Mouse (Mus musculus) C2C12 (cell line): ENCODE results near the gene Cerk.

Source experiments
- CEBPB ChIP-seq: IDR thresholded peaks from one replicate; pipeline ENCODE4 v1.6.1; 2011; ENCODE audit warnings: low read depth, mild to moderate bottlenecking, control low read depth, moderate library complexity
- CTCF ChIP-seq: IDR thresholded peaks from one replicate; pipeline ENCODE4 v1.5.1; 2011; ENCODE audit not compliant: control insufficient read depth, insufficient read depth, insufficient read length
- FOSL1 ChIP-seq: IDR thresholded peaks from one replicate; pipeline ENCODE4 v1.8.0; 2011; ENCODE audit warnings: mild to moderate bottlenecking, low read length; ENCODE audit not compliant: poor library complexity, insufficient read depth, severe bottlenecking
- MAX ChIP-seq: IDR thresholded peaks from one replicate; pipeline ENCODE4 v1.6.1; 2011; ENCODE audit warnings: mild to moderate bottlenecking, control low read depth
- MYOD1 ChIP-seq: IDR thresholded peaks from one replicate; pipeline ENCODE4 v1.6.1; 2011; ENCODE audit warnings: low read depth; ENCODE audit not compliant: control insufficient read depth, insufficient read length
- MYOG ChIP-seq: IDR thresholded peaks from one replicate; pipeline ENCODE4 v1.6.1; 2011; ENCODE audit not compliant: control insufficient read depth, insufficient read length; ENCODE audit errors: extremely low read depth
- USF1 ChIP-seq: IDR thresholded peaks from one replicate; pipeline ENCODE4 v1.6.1; 2011; ENCODE audit warnings: low read depth, mild to moderate bottlenecking, control low read depth, moderate library complexity

DNA sequence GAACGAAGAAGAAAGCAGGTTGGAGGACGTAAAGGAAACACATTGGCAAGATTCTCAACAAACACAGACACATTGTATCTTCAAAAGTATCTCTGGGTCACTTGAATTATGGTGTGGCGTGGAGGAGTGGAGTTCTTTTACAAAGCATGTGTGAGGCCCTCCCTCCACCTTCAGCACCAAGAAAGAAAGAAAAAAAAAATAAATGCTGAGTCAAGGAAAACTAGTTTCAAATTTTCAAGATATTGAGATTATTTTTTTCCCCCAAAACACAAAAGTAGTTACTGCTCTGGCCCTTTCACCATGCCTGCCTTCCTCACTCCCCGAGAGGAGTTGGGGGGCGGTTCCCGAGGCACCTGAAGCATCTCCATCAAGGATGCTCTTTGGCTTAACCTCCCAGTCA lies 7.3 kb downstream of the Cerk start:
- no peak for TF ChIP-seq CTCF
- TF ChIP-seq USF1 = no peak
- TF ChIP-seq MYOD1 = no peak
- TF ChIP-seq FOSL1 = no peak
- no peak for TF ChIP-seq MAX
- TF ChIP-seq CEBPB = no peak
- no peak for TF ChIP-seq MYOG
